In genomic region chr11:88402290-88402689, GRCm38 (mm10) we compare ENCODE assay signal across 9 mouse cellular contexts.
A peak's percentile ranks its signal among the peaks of the same experiment; 100 is the strongest.
DNase-seq lines count a peak whose midpoint lies in the region; ATAC-seq lines count a peak whose summit lies in the region.
"Had no signal": no experiment of that assay in that cellular context is flagged by ENCODE, and none has a peak within 500 bp of the region (broad histone marks: within the 10 kb centered on the region; RNA-seq: fewer than 3 reads in every experiment).

No protein-coding gene starts in this region.

- peak overlapping the region; percentile 97 for H3K27ac ChIP-seq in heart, embryonic 13.5 days (replicated peaks)
- H3K27ac ChIP-seq in hindbrain, embryonic 14.5 days, result peak overlapping the region; percentile 85
- peak overlapping the region; percentile 49 for H3K27ac ChIP-seq in neural tube, embryonic 14.5 days (ENCODE audit: low read depth, low read length)

- no peak overlapping the region for H3K4me2 ChIP-seq in heart, embryonic 13.5 days
- H3K4me2 ChIP-seq in hindbrain, embryonic 14.5 days (replicated peaks), result no peak overlapping the region
- H3K4me2 ChIP-seq in neural tube, embryonic 14.5 days (ENCODE audit: low read depth, low read length), result no peak overlapping the region

- DNase-seq in heart, adult 9 months (ENCODE audit: low spot score in 2 of 2), result no peak
- DNase-seq in adrenal gland, adult 8-10 months, result peak; percentile 39
- DNase-seq in hindbrain, embryonic 14.5 days (ENCODE audit: low spot score), result no peak
- DNase-seq in layer of hippocampus, postnatal 14 days (ENCODE audit: low spot score in 2 of 2), result no peak
- no peak for DNase-seq in frontal cortex, adult 2 months (ENCODE audit: extremely low spot score in 1 of 2, low spot score in 1 of 2)
- no peak for DNase-seq in layer of hippocampus, postnatal 36 days
- DNase-seq: liver, postnatal 0 days had no signal

- no peaks in the 10 kb centered on the region for H3K27me3 ChIP-seq in heart, embryonic 13.5 days (replicated peaks)
- H3K27me3 ChIP-seq in hindbrain, embryonic 14.5 days (ENCODE audit: control insufficient read depth, insufficient read depth, low read length), result no peaks in the 10 kb centered on the region
- no peaks in the 10 kb centered on the region for H3K27me3 ChIP-seq in neural tube, embryonic 14.5 days (ENCODE audit: control insufficient read depth, insufficient read depth, low read length)

- peak overlapping the region; percentile 38 for H3K9ac ChIP-seq in heart, embryonic 13.5 days
- 0 out of 2 replicates have a peak overlapping the region, but pooled peaks have one; percentile 21 for H3K9ac ChIP-seq in hindbrain, embryonic 14.5 days
- H3K9ac ChIP-seq in neural tube, embryonic 14.5 days (replicated peaks; ENCODE audit: low read depth, low read length), result no peak overlapping the region
- H3K9ac ChIP-seq: liver, postnatal 0 days had no signal

- H3K9me3 ChIP-seq in heart, embryonic 13.5 days, result no peaks in the 10 kb centered on the region
- H3K9me3 ChIP-seq in hindbrain, embryonic 14.5 days (ENCODE audit: control insufficient read depth, low read length), result no peaks in the 10 kb centered on the region
- no peaks in the 10 kb centered on the region for H3K9me3 ChIP-seq in neural tube, embryonic 14.5 days (ENCODE audit: control insufficient read depth, low read length)

- H3K4me3 ChIP-seq in heart, embryonic 13.5 days, result no peak overlapping the region
- no peak overlapping the region for H3K4me3 ChIP-seq in hindbrain, embryonic 14.5 days (replicated peaks; ENCODE audit: low read length)
- no peak overlapping the region for H3K4me3 ChIP-seq in neural tube, embryonic 14.5 days (ENCODE audit: low read depth, low read length)

- ATAC-seq in heart, embryonic 13.5 days (ENCODE audit: extremely low read depth, insufficient number of reproducible peaks, low FRiP score, low TSS enrichment), result no peak
- no peak for ATAC-seq in hindbrain, embryonic 14.5 days (ENCODE audit: low FRiP score)
- no peak for ATAC-seq in neural tube, embryonic 14.5 days (ENCODE audit: low read depth)
- ATAC-seq: liver, postnatal 0 days had no signal

- H3K4me1 ChIP-seq in heart, embryonic 13.5 days, result peaks cover 85% of the 10 kb centered on the region
- peaks cover 83% of the 10 kb centered on the region for H3K4me1 ChIP-seq in hindbrain, embryonic 14.5 days (replicated peaks; ENCODE audit: control insufficient read depth, insufficient read depth, low read length)
- peaks cover 53% of the 10 kb centered on the region for H3K4me1 ChIP-seq in neural tube, embryonic 14.5 days (ENCODE audit: control insufficient read depth, insufficient read depth, low read length)

- H3K36me3 ChIP-seq in heart, embryonic 13.5 days, result peaks cover 3% of the 10 kb centered on the region; the same call in 1 of the 2 replicates
- H3K36me3 ChIP-seq in hindbrain, embryonic 14.5 days (replicated peaks; ENCODE audit: control insufficient read depth, insufficient read depth), result no peaks in the 10 kb centered on the region; the same call in 1 of the 2 replicates
- no peaks in the 10 kb centered on the region for H3K36me3 ChIP-seq in neural tube, embryonic 14.5 days (ENCODE audit: control insufficient read depth, insufficient read depth, low read length)

- WGBS in heart, embryonic 13.5 days, result 35% methylated on average over 7 of the region's 7 CpGs
- WGBS in hindbrain, embryonic 14.5 days, result 20% methylated on average over 7 of the region's 7 CpGs
- WGBS in neural tube, embryonic 14.5 days, result 31% methylated on average over 7 of the region's 7 CpGs
